ENCODE assay signal across 9 mouse cellular contexts in the genomic region with DNA sequence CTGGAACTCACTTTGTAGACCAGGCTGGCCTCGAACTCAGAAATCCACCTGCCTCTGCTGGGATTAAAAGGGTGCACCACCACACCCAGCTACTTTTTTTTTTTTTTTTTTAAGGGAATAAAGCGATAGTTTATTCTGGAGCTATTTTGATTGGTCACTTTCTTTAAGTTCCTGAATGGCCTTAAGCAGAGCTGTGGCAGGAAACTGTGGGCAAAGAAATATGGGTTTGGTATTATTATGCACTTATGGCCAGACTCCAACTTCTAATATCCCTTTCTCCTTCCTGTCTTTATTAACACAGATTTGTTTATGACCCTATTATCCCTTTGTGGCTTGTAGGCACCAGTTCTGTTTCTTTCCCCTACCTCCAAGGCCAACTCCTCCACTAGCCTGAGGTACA. TPM values are rescaled to one million over a fixed set of nuclear protein-coding genes. Genes with fewer than 3 reads are reported as not detected.
DNase-seq lines count a peak whose midpoint lies in the region; ATAC-seq and TF ChIP-seq lines count a peak whose summit lies in the region.
"Had no signal": no experiment of that assay in that cellular context is flagged by ENCODE, and none has a peak within 500 bp of the region (broad histone marks: within the 10 kb centered on the region; RNA-seq: fewer than 3 reads in every experiment).

No protein-coding gene starts in this region.

- in situ Hi-C loops in ES-E14 (cut with MboI; ENCODE audit: low sequenced_read_pairs in 2 of 2, unreplicated experiment in 2 of 2) = no loop called here

- H3K4me3 ChIP-seq in kidney, adult 2 months (ENCODE audit: insufficient read depth, low read depth, low read length) = no peak overlapping the region
- peak overlapping the region; percentile 80 to 98; a peak in 3 of 4 replicates for H3K4me3 ChIP-seq in ES-E14 (ENCODE audit: insufficient read depth in 1 of 2, low read depth in 1 of 2, low read length in 2 of 2, poor library complexity in 1 of 2, severe bottlenecking in 1 of 2)
- peak overlapping the region; percentile 71 for H3K4me3 ChIP-seq in embryonic fibroblast, embryonic 13.5 days (ENCODE audit: insufficient read depth, low read length)
- H3K4me3 ChIP-seq in liver, postnatal 0 days (ENCODE audit: low read depth, low read length) = peak overlapping the region; percentile 67
- no peak overlapping the region for H3K4me3 ChIP-seq in thymus, adult 2 months (ENCODE audit: control insufficient read depth, insufficient read depth, low read length)

- no peaks in the 10 kb centered on the region for H3K9me3 ChIP-seq in ES-E14 (ENCODE audit: control insufficient read depth, insufficient read depth, low read depth, low read length)
- H3K9me3 ChIP-seq in liver, postnatal 0 days (ENCODE audit: low read length) = no peaks in the 10 kb centered on the region

- TF ChIP-seq CTCF in kidney, adult 2 months (conservative IDR thresholded peaks at IDR 0.05; ENCODE audit: insufficient read depth, insufficient read length, low read depth, low read length) = no peak
- no peak for TF ChIP-seq CTCF in embryonic fibroblast, embryonic 13.5 days (IDR thresholded peaks at IDR 0.05; ENCODE audit: borderline replicate concordance, insufficient read depth, low read length)
- no peak for TF ChIP-seq CTCF in liver, postnatal 0 days (IDR thresholded peaks at IDR 0.05; ENCODE audit: low read depth)
- TF ChIP-seq CTCF in thymus, adult 2 months (IDR thresholded peaks at IDR 0.05; ENCODE audit: borderline replicate concordance, control insufficient read depth, extremely low read depth, insufficient read depth, low read length, poor library complexity) = no peak

- WGBS in kidney, adult 2 months = 49% methylated on average over 2 of the region's 2 CpGs
- WGBS in liver, postnatal 0 days (ENCODE audit: insufficient replicate concordance) = 40% methylated on average over 2 of the region's 2 CpGs
- WGBS in thymus, adult 2 months = 70% methylated on average over 2 of the region's 2 CpGs

- ATAC-seq in liver, postnatal 0 days = no peak
- ATAC-seq in CD4-positive, CD25-positive, alpha-beta regulatory T cell, adult 4 months = no peak

- H3K4me2 ChIP-seq in liver, postnatal 0 days (ENCODE audit: low read depth, low read length) = peak overlapping the region; percentile 96

- peak overlapping the region; percentile 74 for H3K27ac ChIP-seq in kidney, adult 2 months (ENCODE audit: insufficient read depth, low read depth, low read length)
- H3K27ac ChIP-seq in ES-E14 (ENCODE audit: insufficient read depth, low read depth, low read length, poor library complexity, severe bottlenecking) = peak overlapping the region; percentile 70
- H3K27ac ChIP-seq in embryonic fibroblast, embryonic 13.5 days (ENCODE audit: insufficient read depth, low read length) = peak overlapping the region; percentile 99
- peak overlapping the region; percentile 75 for H3K27ac ChIP-seq in liver, postnatal 0 days (ENCODE audit: low read depth)
- no peak overlapping the region for H3K27ac ChIP-seq in thymus, adult 2 months (ENCODE audit: control insufficient read depth, insufficient read depth, low read length)

- no peaks in the 10 kb centered on the region for H3K27me3 ChIP-seq in kidney, adult 2 months (replicated peaks; ENCODE audit: control insufficient read depth, insufficient read depth, low read length)
- no peaks in the 10 kb centered on the region for H3K27me3 ChIP-seq in liver, postnatal 0 days (ENCODE audit: insufficient read depth, low read length)
- H3K27me3 ChIP-seq in thymus, adult 2 months (ENCODE audit: control insufficient read depth, insufficient read depth, low read length) = no peaks in the 10 kb centered on the region

- no peak for DNase-seq in kidney, adult 2 months
- DNase-seq in kidney, postnatal 36 days = no peak
- DNase-seq in ES-E14 (ENCODE audit: low read depth, low spot score) = no peak
- no peak for DNase-seq in liver, postnatal 0 days
- DNase-seq in cerebellum, adult 11 months = no peak
- no peak for DNase-seq in thymus, adult 2 months
- DNase-seq: right cerebral cortex, postnatal 25 days had no signal

- TF ChIP-seq EP300 in liver, postnatal 0 days (IDR thresholded peaks at IDR 0.05; ENCODE audit: low read depth) = no peak

- no peaks in the 10 kb centered on the region for H3K36me3 ChIP-seq in kidney, adult 2 months (ENCODE audit: control insufficient read depth, insufficient read depth, low read length)
- H3K36me3 ChIP-seq in ES-E14 (ENCODE audit: control insufficient read depth, insufficient read depth, low read length, poor library complexity, severe bottlenecking) = peaks cover 27% of the 10 kb centered on the region
- peaks cover 31% of the 10 kb centered on the region for H3K36me3 ChIP-seq in liver, postnatal 0 days (replicated peaks; ENCODE audit: insufficient read depth, low read length)
- H3K36me3 ChIP-seq in thymus, adult 2 months (ENCODE audit: control insufficient read depth, insufficient read depth, low read length) = peaks cover 18% of the 10 kb centered on the region

- no peak overlapping the region; the same call in 1 of the 2 replicates for H3K9ac ChIP-seq in ES-E14 (ENCODE audit: insufficient read depth, low read depth, low read length, poor library complexity, severe bottlenecking)
- peak overlapping the region; percentile 46 for H3K9ac ChIP-seq in liver, postnatal 0 days (replicated peaks)

- TF ChIP-seq POLR2A in kidney, adult 2 months (IDR thresholded peaks at IDR 0.05; ENCODE audit: low read depth, low read length) = no peak
- TF ChIP-seq POLR2A in embryonic fibroblast, embryonic 13.5 days (IDR thresholded peaks at IDR 0.05; ENCODE audit: low read depth, low read length) = no peak
- no peak for TF ChIP-seq POLR2A in thymus, adult 2 months (IDR thresholded peaks at IDR 0.05; ENCODE audit: control insufficient read depth, extremely low read depth, insufficient read depth, low read length, poor library complexity)

- H3K4me1 ChIP-seq in kidney, adult 2 months (ENCODE audit: control insufficient read depth, insufficient read depth, low read length) = peaks cover 6% of the 10 kb centered on the region; the same call in 1 of the 2 replicates
- H3K4me1 ChIP-seq in ES-E14 (ENCODE audit: control insufficient read depth in 2 of 2, insufficient read depth in 2 of 2, low read length in 2 of 2, poor library complexity in 1 of 2) = peaks cover 22 to 29% of the 10 kb centered on the region in 2 experiments
- H3K4me1 ChIP-seq in embryonic fibroblast, embryonic 13.5 days (ENCODE audit: control insufficient read depth, insufficient read depth, low read length) = 0 out of 2 replicates have a peak, but pooled peaks cover 4% of the 10 kb centered on the region
- peaks cover 61% of the 10 kb centered on the region for H3K4me1 ChIP-seq in liver, postnatal 0 days (ENCODE audit: insufficient read depth)
- H3K4me1 ChIP-seq in thymus, adult 2 months (replicated peaks; ENCODE audit: control insufficient read depth, insufficient read depth, low read length) = peaks cover 9% of the 10 kb centered on the region

TF ChIP-seq in ES-E14, 5 proteins besides CTCF, POLR2A, EP300 and RAD21:
- TF ChIP-seq HCFC1 (IDR thresholded peaks at IDR 0.05; ENCODE audit: borderline replicate concordance, insufficient read depth, low read length) (no peak), MAFK (IDR thresholded peaks at IDR 0.05; ENCODE audit: insufficient read depth, low read depth, low read length) (no peak), ZNF384 (IDR thresholded peaks at IDR 0.05; ENCODE audit: low read depth, low read length) (0 out of 2 replicates have a peak, but pooled peaks have one; percentile 3), CHD2 (IDR thresholded peaks at IDR 0.05; ENCODE audit: low read depth, low read length) (no peak), ZC3H11A (IDR thresholded peaks at IDR 0.05; ENCODE audit: borderline replicate concordance, low read depth, low read length) (no peak)

RNA-seq across cellular contexts. Expression of a gene that starts 2.2 kb away (rescaled TPM):
- polyA plus RNA-seq in kidney, adult 2 months (2012; rRNA removed) = 53.2 and 57.2 TPM in 2 replicates
- total RNA-seq in ES-E14 (2012; rRNA removed) = 66.9 and 72.0 TPM in 2 replicates
- 224 and 227 TPM in 2 replicates for polyA plus RNA-seq in embryonic fibroblast, embryonic 13.5 days (2011; ENCODE audit: insufficient read length, low read depth, missing spikeins)
- 23.8 and 24.7 TPM in 2 replicates for polyA plus RNA-seq in liver, postnatal 0 days (2015; fragmentation: Nextera tagmentation; extraction: Ambion mirVana)
- 89.9 and 92.1 TPM in 2 replicates for polyA plus RNA-seq in thymus, adult 2 months (2012; rRNA removed)
- 10 to 100 TPM; 33.2 to 35.2 TPM for polyA plus RNA-seq in CD4-positive, CD25-positive, alpha-beta regulatory T cell, adult 4 months (2017; shearing (Covaris generic))

RNA-seq across cellular contexts. Expression of a gene that starts 2.2 kb away (rescaled TPM):
- polyA plus RNA-seq in kidney, adult 2 months (2012; rRNA removed) = 6.8 and 7.3 TPM in 2 replicates
- 162 and 190 TPM in 2 replicates for total RNA-seq in ES-E14 (2012; rRNA removed)
- polyA plus RNA-seq in embryonic fibroblast, embryonic 13.5 days (2011; ENCODE audit: insufficient read length, low read depth, missing spikeins) = 142 and 174 TPM in 2 replicates
- 130 and 141 TPM in 2 replicates for polyA plus RNA-seq in liver, postnatal 0 days (2015; fragmentation: Nextera tagmentation; extraction: Ambion mirVana)
- polyA plus RNA-seq in thymus, adult 2 months (2012; rRNA removed) = 104 TPM in 2 replicates
- polyA plus RNA-seq in CD4-positive, CD25-positive, alpha-beta regulatory T cell, adult 4 months (2017; shearing (Covaris generic)) = 10 to 100 TPM; 21.6 to 40.2 TPM

RNA-seq across cellular contexts. Expression of a gene that starts 8.8 kb away (rescaled TPM):
- polyA plus RNA-seq in kidney, adult 2 months (2012; rRNA removed) = 54.6 and 56.7 TPM in 2 replicates
- 20.3 and 20.9 TPM in 2 replicates for total RNA-seq in ES-E14 (2012; rRNA removed)
- polyA plus RNA-seq in embryonic fibroblast, embryonic 13.5 days (2011; ENCODE audit: insufficient read length, low read depth, missing spikeins) = 10.9 and 11.2 TPM in 2 replicates
- polyA plus RNA-seq in liver, postnatal 0 days (2015; fragmentation: Nextera tagmentation; extraction: Ambion mirVana) = 18.8 and 20.0 TPM in 2 replicates
- polyA plus RNA-seq in thymus, adult 2 months (2012; rRNA removed) = 57.0 and 58.3 TPM in 2 replicates
- polyA plus RNA-seq in CD4-positive, CD25-positive, alpha-beta regulatory T cell, adult 4 months (2017; shearing (Covaris generic)) = 10 to 100 TPM; 52.2 to 71.7 TPM

RNA-seq across cellular contexts. Expression of a gene that starts 9.6 kb away (rescaled TPM):
- polyA plus RNA-seq in kidney, adult 2 months (2012; rRNA removed) = 26.2 and 45.6 TPM in 2 replicates
- 39.2 and 50.3 TPM in 2 replicates for total RNA-seq in ES-E14 (2012; rRNA removed)
- 42.4 and 45.2 TPM in 2 replicates for polyA plus RNA-seq in embryonic fibroblast, embryonic 13.5 days (2011; ENCODE audit: insufficient read length, low read depth, missing spikeins)
- polyA plus RNA-seq in liver, postnatal 0 days (2015; fragmentation: Nextera tagmentation; extraction: Ambion mirVana) = 5.9 and 6.9 TPM in 2 replicates
- 82.3 and 133 TPM in 2 replicates for polyA plus RNA-seq in thymus, adult 2 months (2012; rRNA removed)
- 1 to 10 TPM; 6.0 to 7.9 TPM for polyA plus RNA-seq in CD4-positive, CD25-positive, alpha-beta regulatory T cell, adult 4 months (2017; shearing (Covaris generic))

RNA-seq across cellular contexts. Expression of a gene that starts 16.1 kb away (rescaled TPM):
- 60.5 and 61.3 TPM in 2 replicates for polyA plus RNA-seq in kidney, adult 2 months (2012; rRNA removed)
- 19.3 and 20.8 TPM in 2 replicates for total RNA-seq in ES-E14 (2012; rRNA removed)
- polyA plus RNA-seq in embryonic fibroblast, embryonic 13.5 days (2011; ENCODE audit: insufficient read length, low read depth, missing spikeins) = 90.9 and 91.6 TPM in 2 replicates
- 9.4 and 9.8 TPM in 2 replicates for polyA plus RNA-seq in liver, postnatal 0 days (2015; fragmentation: Nextera tagmentation; extraction: Ambion mirVana)
- 36.5 and 41.6 TPM in 2 replicates for polyA plus RNA-seq in thymus, adult 2 months (2012; rRNA removed)
- 10 to 100 TPM; 41.4 to 52.4 TPM for polyA plus RNA-seq in CD4-positive, CD25-positive, alpha-beta regulatory T cell, adult 4 months (2017; shearing (Covaris generic))

Comparison
In these comparisons a context has a peak if more than half of its experiments do, and no peak if none do; other contexts are left out.
1. H3K4me3 ChIP-seq: peak in ES-E14 (2 of 2), embryonic fibroblast, embryonic 13.5 days (single experiment) and liver, postnatal 0 days (single experiment); none in kidney, adult 2 months (single experiment) and thymus, adult 2 months (single experiment).